Mouse (Mus musculus) intestine, embryonic 15.5 days (tissue): ENCODE measurements at regions not wholly inside any gene's neighbourhood (a gene's known extent, or its start where the extent isn't known, plus 50 kb on each side); places are given as distances from the start of the nearest gene placed in this dataset.
A peak's percentile ranks its signal among the peaks of the same experiment; 100 is the strongest.

ENCODE experiments used
- ATAC-seq: fragments of 200-750 bp; cut with Nextera tagmentation; 2 replicates; pipeline ENCODE4 v1.8.0; 2017; ENCODE audit warnings: moderate TSS enrichment, moderate library complexity
- H3K27ac ChIP-seq: fragments of 300-500 bp; sonication (generic); 2 replicates; pipeline ENCODE4 v1.5.1; 2015; ENCODE audit warnings: mild to moderate bottlenecking, inconsistent platforms
- H3K27me3 ChIP-seq: fragments of 300-500 bp; sonication (generic); replicated peaks from 2 replicates; pipeline ENCODE4 v1.6.1; 2015; ENCODE audit warnings: inconsistent platforms
- H3K36me3 ChIP-seq: fragments of 300-500 bp; sonication (generic); 2 replicates; pipeline ENCODE4 v1.6.1; 2015; ENCODE audit warnings: inconsistent platforms
- H3K4me1 ChIP-seq: fragments of 300-500 bp; sonication (generic); replicated peaks from 2 replicates; pipeline ENCODE4 v1.6.1; 2015; ENCODE audit warnings: inconsistent platforms
- H3K4me2 ChIP-seq: fragments of 300-500 bp; sonication (generic); replicated peaks from 2 replicates; pipeline ENCODE4 v1.6.1; 2015; ENCODE audit warnings: mild to moderate bottlenecking, inconsistent platforms
- H3K4me3 ChIP-seq: fragments of 300-500 bp; sonication (generic); replicated peaks from 2 replicates; pipeline ENCODE4 v1.5.1; 2015; ENCODE audit warnings: inconsistent platforms
- H3K9ac ChIP-seq: fragments of 300-500 bp; sonication (generic); 2 replicates; pipeline ENCODE4 v1.6.1; 2015; ENCODE audit warnings: inconsistent platforms
- H3K9me3 ChIP-seq: fragments of 300-500 bp; sonication (generic); 2 replicates; pipeline ENCODE4 v1.6.1; 2016; ENCODE audit warnings: inconsistent platforms
- WGBS: fragments of 180-500 bp; shearing (Covaris S2); methylation state at CpG from one replicate; pipeline ENCODE4 v1.1.7; 2015; 5-methylcytosine and 5-hydroxymethylcytosine counted together

GRCm38 (mm10) chr1:77168316-77168715, 346.6 kb downstream of the Epha4 start:
- no peak overlapping the region for H3K9ac ChIP-seq
- ATAC-seq = no peak
- H3K27ac ChIP-seq = no peak overlapping the region
- no peaks in the 10 kb centered on the region for H3K36me3 ChIP-seq
- H3K4me3 ChIP-seq = no peak overlapping the region
- H3K27me3 ChIP-seq = no peaks in the 10 kb centered on the region
- H3K9me3 ChIP-seq = no peaks in the 10 kb centered on the region
- no peaks in the 10 kb centered on the region for H3K4me1 ChIP-seq
- no peak overlapping the region for H3K4me2 ChIP-seq
- WGBS = 81% methylated on average over 4 of the region's 4 CpGs

- Histone ChIP-seq H3K27ac (no peak overlapping the region), H3K36me3 (no peaks in the 10 kb centered on the region), H3K4me2 (no peak overlapping the region), H3K4me3 (no peak overlapping the region), H3K4me1 (0 out of 2 replicates have a peak, but pooled peaks cover 2% of the 10 kb centered on the region), H3K9me3 (no peaks in the 10 kb centered on the region), H3K27me3 (no peaks in the 10 kb centered on the region), H3K9ac (no peak overlapping the region)
- WGBS = 52% methylated on average over 1 of the region's 1 CpGs
- 0 out of 2 replicates have a peak, but pooled peaks have one; percentile 51 for ATAC-seq
These were observed 342.4 kb downstream of the Epha4 start for GRCm38 (mm10) chr1:77172463-77172862.

GRCm38 (mm10) chr1:77174801-77175200, 340.1 kb downstream of the Epha4 start:
- H3K9me3 ChIP-seq = no peaks in the 10 kb centered on the region
- H3K27ac ChIP-seq = no peak overlapping the region
- no peak overlapping the region for H3K4me3 ChIP-seq
- no peak overlapping the region for H3K9ac ChIP-seq
- ATAC-seq = peak; percentile 51; the same call in 1 of the 2 replicates
- H3K27me3 ChIP-seq = no peaks in the 10 kb centered on the region
- no peak overlapping the region for H3K4me2 ChIP-seq
- H3K4me1 ChIP-seq = 0 out of 2 replicates have a peak, but pooled peaks cover 2% of the 10 kb centered on the region
- H3K36me3 ChIP-seq = no peaks in the 10 kb centered on the region
- WGBS = 27% methylated on average over 4 of the region's 4 CpGs

- Histone ChIP-seq H3K9ac (no peak overlapping the region), H3K36me3 (no peaks in the 10 kb centered on the region), H3K4me2 (no peak overlapping the region), H3K27me3 (no peaks in the 10 kb centered on the region), H3K9me3 (no peaks in the 10 kb centered on the region), H3K4me1 (0 out of 2 replicates have a peak, but pooled peaks cover 2% of the 10 kb centered on the region), H3K27ac (no peak overlapping the region), H3K4me3 (no peak overlapping the region)
- ATAC-seq = no peak
- WGBS = 40% methylated on average over 3 of the region's 3 CpGs
These were observed 339.7 kb downstream of the Epha4 start for GRCm38 (mm10) chr1:77175214-77175613.

- 94% methylated on average over 2 of the region's 2 CpGs for whole genome bisulfite sequencing
- Histone ChIP-seq H3K36me3 (no peaks in the 10 kb centered on the region), H3K4me1 (0 out of 2 replicates have a peak, but pooled peaks cover 2% of the 10 kb centered on the region), H3K9me3 (no peaks in the 10 kb centered on the region), H3K9ac (no peak overlapping the region), H3K4me2 (no peak overlapping the region), H3K27me3 (no peaks in the 10 kb centered on the region), H3K27ac (no peak overlapping the region), H3K4me3 (no peak overlapping the region)
- no peak for ATAC-seq
These were observed 338.4 kb downstream of the Epha4 start for GRCm38 (mm10) chr1:77176516-77176915.

GRCm38 (mm10) chr1:77183965-77184364, 330.9 kb downstream of the Epha4 start:
- Histone ChIP-seq H3K27me3 (no peaks in the 10 kb centered on the region), H3K4me2 (no peak overlapping the region), H3K27ac (no peak overlapping the region), H3K4me1 (peaks cover 4% of the 10 kb centered on the region; the same call in 1 of the 2 replicates), H3K4me3 (no peak overlapping the region), H3K9me3 (no peaks in the 10 kb centered on the region), H3K9ac (no peak overlapping the region), H3K36me3 (no peaks in the 10 kb centered on the region)
- WGBS = 75% methylated on average over 2 of the region's 2 CpGs
- no peak for ATAC-seq

GRCm38 (mm10) chr1:77190141-77190540, 324.7 kb downstream of the Epha4 start:
- 24% methylated on average over 3 of the region's 3 CpGs for WGBS
- Histone ChIP-seq H3K27ac (no peak overlapping the region), H3K9ac (no peak overlapping the region), H3K4me3 (no peak overlapping the region), H3K4me2 (no peak overlapping the region), H3K27me3 (no peaks in the 10 kb centered on the region), H3K4me1 (peaks cover 3% of the 10 kb centered on the region; the same call in 1 of the 2 replicates), H3K9me3 (no peaks in the 10 kb centered on the region), H3K36me3 (no peaks in the 10 kb centered on the region)
- no peak for ATAC-seq

- 77% methylated on average over 3 of the region's 3 CpGs for WGBS
- Histone ChIP-seq H3K36me3 (no peaks in the 10 kb centered on the region), H3K4me1 (no peaks in the 10 kb centered on the region), H3K27ac (no peak overlapping the region), H3K9ac (no peak overlapping the region), H3K4me3 (no peak overlapping the region), H3K9me3 (no peaks in the 10 kb centered on the region), H3K27me3 (no peaks in the 10 kb centered on the region), H3K4me2 (no peak overlapping the region)
- ATAC-seq = no peak
These were observed 313.5 kb downstream of the Epha4 start for GRCm38 (mm10) chr1:77201321-77201917.

- WGBS = 62% methylated on average over 4 of the region's 4 CpGs
- H3K4me1 ChIP-seq = no peaks in the 10 kb centered on the region
- no peak overlapping the region for H3K4me2 ChIP-seq
- H3K4me3 ChIP-seq = no peak overlapping the region
- H3K9ac ChIP-seq = no peak overlapping the region
- no peaks in the 10 kb centered on the region for H3K9me3 ChIP-seq
- H3K27me3 ChIP-seq = no peaks in the 10 kb centered on the region
- H3K27ac ChIP-seq = no peak overlapping the region
- ATAC-seq = no peak
- no peaks in the 10 kb centered on the region for H3K36me3 ChIP-seq
These were observed 311.9 kb downstream of the Epha4 start for GRCm38 (mm10) chr1:77202948-77203347.

GRCm38 (mm10) chr1:77206535-77206934, 308.4 kb downstream of the Epha4 start:
- peak; percentile 82 for ATAC-seq
- Histone ChIP-seq H3K9me3 (no peaks in the 10 kb centered on the region), H3K27ac (no peak overlapping the region), H3K4me1 (no peaks in the 10 kb centered on the region), H3K4me2 (no peak overlapping the region), H3K9ac (no peak overlapping the region), H3K4me3 (no peak overlapping the region), H3K36me3 (no peaks in the 10 kb centered on the region), H3K27me3 (no peaks in the 10 kb centered on the region)
- 58% methylated on average over 1 of the region's 1 CpGs for whole genome bisulfite sequencing

- 85% methylated on average over 3 of the region's 3 CpGs for WGBS
- Histone ChIP-seq H3K36me3 (no peaks in the 10 kb centered on the region), H3K27me3 (no peaks in the 10 kb centered on the region), H3K4me1 (0 out of 2 replicates have a peak, but pooled peaks cover 2% of the 10 kb centered on the region), H3K9ac (no peak overlapping the region), H3K9me3 (no peaks in the 10 kb centered on the region), H3K4me3 (no peak overlapping the region), H3K4me2 (no peak overlapping the region), H3K27ac (no peak overlapping the region)
- ATAC-seq = no peak
These were observed 305.5 kb downstream of the Epha4 start for GRCm38 (mm10) chr1:77209395-77209794.

GRCm38 (mm10) chr1:77213462-77214098, 301.3 kb downstream of the Epha4 start:
- Histone ChIP-seq H3K9ac (no peak overlapping the region), H3K4me3 (no peak overlapping the region), H3K36me3 (no peaks in the 10 kb centered on the region), H3K4me2 (peak overlapping the region; percentile 36), H3K4me1 (0 out of 2 replicates have a peak, but pooled peaks cover 2% of the 10 kb centered on the region), H3K27ac (no peak overlapping the region), H3K9me3 (no peaks in the 10 kb centered on the region), H3K27me3 (no peaks in the 10 kb centered on the region)
- peak; percentile 74 for ATAC-seq
- 23% methylated on average over 8 of the region's 8 CpGs for WGBS
